Mouse (Mus musculus): ENCODE data around the gene Fam163b.

The Fam163b gene

DNA sequence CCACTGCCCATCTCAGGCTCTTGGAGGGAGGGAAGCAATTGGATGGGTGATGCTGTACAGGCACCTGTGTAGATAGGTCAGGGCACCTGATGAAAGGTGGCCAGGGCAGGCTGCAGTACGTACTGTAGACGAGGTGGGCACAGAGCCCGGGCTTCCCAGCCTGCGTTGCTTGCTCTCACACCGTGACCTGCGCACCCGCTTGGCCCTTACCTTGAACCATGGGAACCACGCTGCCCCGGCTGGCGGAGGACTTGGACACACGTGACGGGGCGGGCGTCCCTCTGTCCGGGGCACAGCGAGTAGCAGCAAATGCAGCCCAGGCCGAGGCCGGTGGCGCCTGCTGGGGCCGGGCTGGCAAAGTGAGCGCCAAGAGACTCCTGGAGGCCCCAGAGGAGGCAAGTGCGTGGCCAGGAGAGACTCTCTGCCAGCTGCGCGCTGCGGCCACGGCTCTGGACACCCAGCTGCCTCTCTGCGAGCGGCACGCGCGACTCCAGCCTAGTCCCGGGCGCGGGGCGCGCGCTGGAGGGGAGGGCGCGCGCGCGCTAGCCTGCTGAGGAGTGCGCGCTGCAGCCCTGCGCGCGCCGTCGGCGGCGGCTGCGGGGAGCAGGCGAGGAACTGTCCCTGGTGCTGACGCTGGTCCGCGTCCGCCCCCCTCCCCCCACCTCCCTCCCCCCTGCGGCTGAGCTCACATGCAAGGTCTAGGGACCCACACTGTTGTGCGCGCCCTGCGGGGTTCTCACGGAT lies at the start of gene Fam163b:
TSS of gene Fam163b (minus strand) at position 542 of the 744 bp plus-strand sequence.
- no peak for DNase-seq (ENCODE audit: extremely low read depth, insufficient read length, low spot score)

DNA sequence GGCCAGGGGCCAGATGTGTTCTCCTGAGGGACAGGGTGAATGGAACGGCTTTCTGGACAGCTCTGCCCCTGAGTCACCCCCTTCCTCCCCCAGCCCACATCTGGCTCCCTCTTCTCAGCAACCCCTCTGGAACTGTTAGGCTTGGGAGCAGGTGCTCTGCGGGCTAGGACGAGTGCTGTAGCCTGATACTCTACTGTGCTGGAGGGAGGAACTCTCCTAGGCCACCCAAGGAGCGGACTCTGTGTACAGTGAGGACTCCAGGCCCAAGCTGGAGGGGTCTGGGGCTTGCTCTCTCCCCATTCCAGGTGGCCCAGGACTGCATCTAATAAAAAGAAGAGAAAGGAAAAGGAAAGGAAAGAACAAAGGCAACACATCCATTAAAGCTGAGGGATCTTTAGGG lies 47.7 kb upstream of the Fam163b start:
- DNase-seq (ENCODE audit: extremely low read depth, insufficient read length, low spot score), result no peak

DNA sequence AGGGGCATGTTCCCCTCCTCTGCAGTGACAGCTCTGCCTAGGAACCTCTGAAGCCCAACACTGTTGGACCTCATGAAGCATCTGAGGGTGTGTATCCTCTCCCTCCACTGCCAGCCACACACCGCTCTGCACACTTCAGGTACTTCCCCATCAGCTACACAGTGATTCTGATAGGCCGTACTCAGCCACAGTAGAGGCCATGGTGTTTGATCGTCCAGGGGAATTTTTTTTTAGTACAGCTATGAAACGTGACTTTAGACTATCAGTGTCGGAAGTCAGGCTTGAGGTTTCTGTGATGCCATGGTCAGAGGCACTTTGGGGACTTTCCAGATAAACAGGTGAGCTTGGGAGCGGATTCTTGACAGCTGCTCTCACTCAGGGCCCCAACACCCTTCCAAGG lies 45.2 kb upstream of the Fam163b start:
- no peak for DNase-seq (ENCODE audit: extremely low read depth, insufficient read length, low spot score)

DNA sequence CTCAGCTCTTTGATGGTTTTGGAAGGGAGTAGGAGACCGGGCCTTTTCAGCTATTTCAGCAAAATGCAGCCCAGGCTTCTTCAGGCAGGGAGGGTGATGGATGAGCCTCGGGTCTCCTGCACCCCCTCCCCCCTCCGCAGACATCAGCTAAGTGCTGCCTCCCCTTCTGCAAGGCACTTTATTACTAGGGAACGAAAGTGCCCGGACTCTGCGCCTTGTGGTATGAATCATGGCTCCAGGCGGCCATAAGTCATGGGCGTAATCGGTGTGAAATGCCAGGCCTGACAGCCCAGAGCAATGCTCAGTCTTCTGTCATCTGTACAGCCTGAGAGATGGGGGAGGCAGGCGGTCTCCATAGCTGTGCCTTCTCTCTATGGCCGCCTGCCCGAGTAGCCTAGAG lies 41.4 kb upstream of the Fam163b start:
- peak; percentile 18 for DNase-seq (ENCODE audit: extremely low read depth, insufficient read length, low spot score)

DNA sequence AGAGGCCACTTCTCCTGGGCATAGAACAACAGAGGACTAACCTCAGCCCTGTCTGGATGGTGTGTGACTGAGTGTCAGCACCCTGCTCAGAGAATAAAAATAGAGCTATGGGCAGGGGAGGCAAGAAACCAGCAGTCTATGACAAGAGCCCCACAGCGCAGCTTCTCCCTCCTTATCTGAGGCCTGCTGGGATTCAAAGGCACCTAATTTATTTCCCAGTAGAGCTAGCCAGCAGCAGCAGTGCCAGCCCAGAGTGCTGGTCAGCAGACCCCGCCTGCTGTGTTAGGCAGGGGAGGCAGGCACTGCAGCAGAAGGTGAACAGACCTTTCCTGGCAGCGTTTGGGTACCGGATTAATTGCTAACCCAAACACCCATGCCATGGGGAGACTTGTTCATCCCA lies 39.6 kb upstream of the Fam163b start:
- no peak for DNase-seq (ENCODE audit: extremely low read depth, insufficient read length, low spot score)

DNA sequence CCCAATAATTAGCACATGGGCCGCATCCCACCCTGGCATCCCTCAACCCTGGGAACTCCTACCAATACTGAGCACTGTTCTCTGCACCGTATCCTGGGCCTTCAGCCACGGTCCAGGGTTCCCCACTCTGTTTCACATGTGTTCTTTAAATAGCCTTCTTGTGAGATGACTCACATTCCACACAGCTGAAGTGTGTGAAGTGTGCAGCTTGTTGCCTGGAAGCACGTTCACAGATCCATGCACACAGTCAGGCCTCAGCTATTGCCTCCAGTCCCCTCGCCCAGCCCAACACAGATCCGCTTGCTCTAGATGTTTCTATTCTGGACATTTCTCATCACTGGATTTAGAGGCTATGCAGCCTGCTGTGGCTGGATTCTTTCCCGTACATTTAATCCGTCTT lies 36.8 kb upstream of the Fam163b start:
- no peak for DNase-seq (ENCODE audit: extremely low read depth, insufficient read length, low spot score)

DNA sequence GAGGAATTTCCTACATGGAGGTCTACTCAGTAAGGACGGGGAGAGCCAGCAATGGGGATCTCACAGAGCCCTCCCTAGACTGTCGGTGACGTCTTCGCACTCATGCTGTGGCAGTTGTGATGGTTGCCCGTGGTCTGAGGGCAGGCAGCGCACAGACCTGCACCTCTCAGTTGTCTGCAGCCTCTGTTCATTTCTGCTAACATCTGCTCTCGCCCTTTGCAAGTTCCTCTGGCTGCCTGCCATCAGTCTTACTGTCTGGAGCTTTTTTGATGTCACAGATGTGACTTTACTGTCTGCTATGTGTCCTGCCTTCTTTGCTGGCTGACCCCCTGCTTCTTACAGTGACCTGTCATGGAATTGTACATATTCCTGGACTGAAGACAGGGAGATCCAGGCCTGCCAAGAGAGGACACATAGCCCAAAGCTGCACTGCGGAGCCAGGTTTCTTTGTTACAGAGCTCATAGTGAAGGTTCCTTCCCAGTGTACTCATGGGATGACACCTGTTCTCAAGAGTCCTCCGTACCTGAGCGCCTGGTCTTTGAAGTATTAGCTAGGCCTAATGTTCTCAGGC lies 33.5 kb upstream of the Fam163b start:
- peak; percentile 32 for DNase-seq (ENCODE audit: extremely low read depth, insufficient read length, low spot score)

DNA sequence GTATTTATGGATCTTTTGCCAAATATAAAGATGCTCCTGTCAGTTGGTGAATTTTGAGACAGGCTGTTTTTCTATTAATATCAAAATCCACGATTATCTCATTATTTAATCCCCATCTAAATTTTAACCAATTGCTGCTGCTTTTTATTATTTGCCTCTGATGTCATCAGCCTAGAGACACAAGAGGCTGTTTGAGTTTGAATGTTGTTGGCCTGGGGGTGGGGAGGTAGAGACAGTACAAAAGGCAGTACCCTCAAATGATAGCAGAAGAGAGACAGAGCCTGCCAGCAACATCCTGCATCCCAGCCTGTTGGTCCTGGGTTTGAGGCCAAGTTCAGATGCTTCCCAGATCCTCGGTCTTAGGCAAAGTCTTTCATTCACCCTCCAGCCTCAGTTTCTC lies 32.0 kb upstream of the Fam163b start:
- DNase-seq (ENCODE audit: extremely low read depth, insufficient read length, low spot score), result no peak

DNA sequence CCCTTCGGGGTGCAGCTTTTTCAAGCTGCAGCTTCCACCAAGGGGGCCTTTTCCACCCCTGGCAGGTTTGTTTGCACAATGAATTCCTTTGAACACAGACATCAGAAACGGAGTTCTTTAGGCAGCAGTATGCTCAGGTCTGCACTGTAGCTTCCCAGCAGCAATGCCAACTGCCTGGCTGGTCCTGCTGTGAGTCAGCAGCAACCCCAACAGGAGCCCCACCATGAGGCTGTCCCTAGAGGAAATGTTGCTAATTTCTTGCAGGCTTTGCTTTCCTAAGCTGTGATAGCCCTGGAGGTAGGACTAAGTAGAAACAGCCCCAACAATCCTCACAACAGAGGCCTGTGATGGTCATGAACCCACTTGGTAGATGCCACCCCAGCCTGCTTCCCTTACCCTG lies 24.7 kb upstream of the Fam163b start:
- peak; percentile 23 for DNase-seq (ENCODE audit: extremely low read depth, insufficient read length, low spot score)

DNA sequence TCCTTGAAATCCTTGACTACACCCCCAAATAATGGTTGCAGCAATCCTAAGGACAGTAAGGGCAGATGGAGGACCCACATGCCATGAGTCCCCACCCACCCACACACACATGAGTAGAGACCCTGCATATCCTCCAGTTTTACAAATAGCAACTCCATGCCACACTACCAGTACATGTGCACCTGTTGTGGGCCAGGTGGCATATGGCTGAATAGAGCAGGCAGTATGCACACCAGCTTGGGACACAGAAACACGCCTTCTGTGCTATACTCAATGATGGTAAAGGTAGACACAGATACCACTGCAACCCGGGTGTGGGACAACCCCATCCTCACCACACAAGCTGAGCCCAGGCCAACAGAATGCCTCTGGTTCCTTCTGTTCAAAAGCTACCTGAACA lies 23.8 kb upstream of the Fam163b start:
- DNase-seq (ENCODE audit: extremely low read depth, insufficient read length, low spot score), result no peak

DNA sequence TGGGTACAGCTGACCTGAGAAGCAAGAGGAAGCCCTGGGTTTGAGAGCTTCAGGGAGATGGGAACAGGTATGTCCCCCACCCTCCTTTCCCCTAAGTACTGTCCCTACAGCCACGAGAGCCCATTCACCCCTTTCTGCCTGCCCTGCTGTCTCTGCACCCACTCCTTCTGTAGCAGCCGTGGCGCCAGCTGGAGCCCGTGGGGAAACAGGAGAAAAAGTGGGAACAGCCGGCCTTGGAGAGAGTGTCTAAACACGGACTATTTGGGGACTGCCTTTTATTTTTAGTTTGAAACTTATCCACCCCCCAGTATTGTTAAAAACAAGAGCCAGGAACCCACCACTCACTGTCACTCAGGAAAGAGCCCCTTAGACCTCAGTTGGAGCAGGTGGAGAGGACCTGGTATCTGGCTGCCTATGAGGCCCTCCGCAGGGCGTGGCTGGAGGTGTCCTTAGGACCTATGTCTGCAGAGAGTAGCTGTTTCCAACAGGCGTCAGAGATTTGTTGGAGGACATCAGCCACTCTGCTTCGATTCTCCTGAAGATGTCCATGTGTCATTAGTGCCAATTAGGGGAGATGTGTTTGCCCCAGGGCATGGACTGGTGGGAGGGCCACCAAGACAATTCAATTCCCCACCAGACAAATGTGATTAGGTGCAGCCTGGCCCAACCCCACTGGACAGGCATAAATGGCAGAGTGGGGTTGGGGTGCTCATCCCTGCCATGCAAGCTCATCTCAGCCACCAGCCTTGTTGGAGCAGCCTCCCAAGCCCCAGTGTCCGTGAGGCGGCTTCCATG lies 22.7 kb upstream of the Fam163b start, which contains the start of gene Dbh:
TSS of gene Dbh (plus strand) at position 438 of the 795 bp plus-strand sequence.
- no peak for DNase-seq (ENCODE audit: extremely low read depth, insufficient read length, low spot score)

DNA sequence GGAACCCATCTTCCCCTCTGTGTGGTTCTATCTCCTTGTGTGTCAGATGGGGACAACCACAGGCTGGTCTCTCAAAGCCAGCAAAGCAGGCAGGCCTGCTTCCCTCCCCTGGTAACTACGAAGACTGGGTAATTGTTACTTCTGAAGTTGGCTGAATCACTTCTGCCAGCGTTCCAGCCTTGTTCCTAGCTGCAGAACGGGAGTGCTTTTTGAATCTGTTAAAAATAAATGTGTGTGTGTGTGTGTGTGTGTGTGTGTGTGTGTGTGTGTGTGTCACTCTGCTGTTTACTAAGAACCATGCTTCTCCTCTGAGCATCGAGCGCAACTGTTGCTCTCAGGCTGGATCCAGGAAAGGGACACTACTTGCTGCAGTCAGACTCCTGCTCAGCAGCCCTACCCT lies 21.6 kb upstream of the Fam163b start:
- DNase-seq (ENCODE audit: extremely low read depth, insufficient read length, low spot score), result no peak

DNA sequence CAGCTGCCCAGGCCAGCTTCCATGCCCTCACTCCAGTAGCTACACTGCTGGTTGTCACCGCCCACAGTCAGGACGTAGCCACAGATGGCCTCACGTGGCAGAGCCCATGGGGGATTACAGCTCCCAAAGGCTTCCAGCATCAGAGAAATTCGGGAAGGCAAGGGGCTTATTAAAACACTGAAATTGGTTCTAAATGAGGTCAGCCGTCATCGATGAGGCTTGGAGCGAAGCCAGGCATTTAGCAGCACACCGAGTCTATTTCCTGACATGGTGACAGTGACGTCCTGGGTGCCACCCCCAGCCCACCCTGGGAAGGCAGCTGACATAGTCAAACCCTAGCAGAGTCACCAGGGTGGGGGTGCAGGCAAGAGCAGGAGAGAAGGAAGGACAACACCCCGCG lies 20.4 kb upstream of the Fam163b start:
- no peak for DNase-seq (ENCODE audit: extremely low read depth, insufficient read length, low spot score)

DNA sequence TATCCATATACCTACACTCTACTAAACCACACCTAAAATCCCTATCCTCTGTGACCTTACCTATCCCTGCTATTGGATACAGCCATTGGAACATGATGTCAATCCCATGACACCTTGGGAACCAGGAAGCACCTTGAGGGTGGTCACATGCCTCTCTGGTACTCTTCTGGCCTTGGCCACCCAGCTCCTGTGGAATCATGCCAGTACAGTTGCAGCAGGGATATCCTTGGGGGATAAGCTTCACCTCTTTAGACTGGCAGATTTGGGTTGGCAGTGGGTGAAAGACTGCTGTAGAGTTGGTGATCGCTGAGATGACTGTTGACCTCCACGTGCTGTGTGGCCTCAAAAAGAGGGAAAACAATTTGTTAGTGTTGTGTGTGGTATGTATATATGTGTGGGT lies 19.2 kb upstream of the Fam163b start:
- DNase-seq (ENCODE audit: extremely low read depth, insufficient read length, low spot score), result no peak

DNA sequence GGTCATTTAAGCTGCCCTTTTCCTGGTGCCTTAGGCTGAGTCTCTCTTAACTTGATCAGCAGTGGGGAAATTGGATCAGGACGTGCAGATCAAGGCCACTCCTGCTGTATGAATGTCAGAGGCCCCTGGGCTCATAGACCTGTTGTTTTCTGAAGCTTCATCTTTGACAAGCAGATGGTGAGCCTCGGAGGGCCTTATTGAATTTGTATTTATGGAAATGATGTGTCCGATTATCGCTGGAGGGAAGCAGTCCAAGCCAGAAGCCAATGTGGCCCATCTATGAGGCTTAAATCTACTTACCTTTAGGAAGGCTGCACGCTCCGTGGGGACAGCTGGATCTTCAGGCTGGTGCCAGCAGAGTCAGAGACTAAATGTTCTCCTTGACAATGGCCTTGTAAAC lies 14.3 kb upstream of the Fam163b start:
- DNase-seq (ENCODE audit: extremely low read depth, insufficient read length, low spot score), result no peak

DNA sequence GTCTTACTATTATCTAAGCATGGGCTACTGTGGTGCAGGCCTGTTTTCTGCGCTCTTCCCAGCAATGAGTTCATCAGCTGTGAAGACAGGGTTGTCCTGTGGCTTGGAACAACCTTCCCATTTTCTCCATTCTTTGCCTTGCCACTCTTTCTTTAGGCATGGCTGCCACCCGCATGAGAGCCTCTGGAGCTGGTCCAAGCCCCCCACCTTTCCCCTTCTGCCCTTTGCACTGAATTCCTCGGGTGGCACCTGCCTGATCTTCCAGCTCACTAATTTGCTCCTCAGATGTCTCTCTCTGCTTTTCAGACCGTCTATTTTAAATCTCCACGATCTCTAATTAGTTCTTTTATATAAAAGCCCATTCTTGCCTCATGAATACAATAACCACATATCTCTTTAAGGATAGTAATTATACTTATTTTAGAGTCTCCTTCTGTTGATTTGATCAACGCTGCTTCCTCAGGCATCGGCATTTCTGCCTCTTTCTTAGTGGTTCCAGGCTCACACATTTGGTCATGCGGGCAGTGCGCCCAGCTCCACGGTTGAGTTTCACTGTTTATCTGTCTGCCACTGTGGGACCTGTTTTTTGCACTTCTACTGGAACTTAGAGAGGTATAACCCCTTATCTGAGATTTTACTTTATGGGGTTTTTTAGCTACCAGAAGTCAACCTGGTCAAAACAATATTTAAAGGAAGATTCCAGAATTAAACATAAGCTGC lies 12.3 kb upstream of the Fam163b start:
- no peak for DNase-seq (ENCODE audit: extremely low read depth, insufficient read length, low spot score)

DNA sequence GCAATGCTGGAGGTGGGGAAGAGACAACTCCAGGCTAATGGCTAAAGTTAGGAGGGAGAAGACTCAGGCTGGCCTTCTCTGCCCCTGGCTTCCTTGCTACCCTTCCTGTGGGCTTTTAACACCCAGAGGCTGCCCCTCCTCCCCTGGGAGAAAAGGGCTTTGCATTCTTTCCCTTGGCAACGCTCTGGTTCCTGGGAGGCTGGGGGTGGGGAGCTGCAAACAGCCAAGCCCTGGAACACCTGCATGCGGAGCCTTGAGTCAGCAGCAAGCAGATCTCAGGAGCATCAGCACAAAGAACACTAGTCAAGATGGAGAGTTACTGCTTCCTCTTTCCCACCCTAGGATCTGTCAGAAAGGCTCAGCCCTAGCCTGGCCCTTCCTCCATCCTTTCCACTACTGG lies 7.2 kb upstream of the Fam163b start:
- no peak for DNase-seq (ENCODE audit: extremely low read depth, insufficient read length, low spot score)

DNA sequence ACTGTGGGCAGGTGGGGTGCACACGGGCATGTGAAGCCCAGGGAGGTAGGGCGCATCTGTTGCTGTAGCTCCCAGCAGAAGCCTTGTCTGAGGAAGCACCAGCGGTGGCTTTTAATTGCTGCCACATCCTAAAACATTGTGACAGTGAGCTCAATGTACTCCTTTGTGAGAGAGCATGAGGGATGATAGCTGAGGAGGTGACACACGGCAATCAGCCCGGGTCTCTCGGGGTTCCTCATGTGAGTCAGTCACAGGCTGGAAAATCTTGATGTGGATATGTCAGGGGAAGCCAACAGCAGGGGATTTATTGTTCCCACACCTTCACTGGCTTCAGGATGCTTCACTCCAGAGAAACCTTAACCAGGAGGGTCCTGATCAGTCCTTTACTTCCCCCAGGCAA lies 4.5 kb upstream of the Fam163b start:
- DNase-seq (ENCODE audit: extremely low read depth, insufficient read length, low spot score), result no peak

DNA sequence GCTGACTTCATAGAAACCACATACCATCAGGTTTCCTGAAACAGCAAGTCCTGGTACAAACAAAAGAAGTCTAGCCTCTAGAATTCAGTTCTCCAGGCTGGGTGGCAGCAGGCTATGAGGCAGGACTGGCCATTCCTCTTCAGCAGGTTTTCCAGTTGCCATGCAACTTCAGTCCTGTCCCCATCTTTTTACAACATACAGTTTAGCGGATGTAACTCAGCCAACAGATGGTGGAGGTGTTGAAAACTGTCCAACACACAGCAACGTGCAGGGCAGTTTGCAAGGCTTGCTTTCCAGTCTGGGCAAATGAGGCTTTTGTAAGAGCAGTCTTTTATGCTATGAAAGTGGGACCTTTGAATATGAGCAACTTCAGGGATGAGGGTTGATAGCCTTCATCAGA lies 2.7 kb upstream of the Fam163b start:
- DNase-seq (ENCODE audit: extremely low read depth, insufficient read length, low spot score), result no peak

DNA sequence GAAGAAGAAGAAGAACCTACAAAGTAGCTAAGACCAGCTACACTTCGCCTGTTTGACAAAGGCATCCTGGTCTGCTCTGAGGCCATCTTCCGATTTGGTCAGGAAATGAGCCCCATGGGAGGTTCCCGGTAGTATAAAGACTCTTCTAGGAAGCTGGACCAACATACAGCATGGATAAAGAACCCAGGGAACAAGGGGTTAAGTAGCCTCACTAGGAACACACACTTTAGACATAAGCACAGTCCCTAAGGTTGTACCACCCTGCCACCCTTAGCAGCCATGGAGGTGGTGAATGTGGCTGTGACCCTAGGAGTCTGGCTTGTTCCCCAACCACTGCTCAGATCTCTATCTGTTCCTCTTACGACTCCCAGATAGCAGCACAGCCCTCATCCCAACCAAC lies 3.9 kb downstream of the Fam163b start:
- no peak for DNase-seq (ENCODE audit: extremely low read depth, insufficient read length, low spot score)

DNA sequence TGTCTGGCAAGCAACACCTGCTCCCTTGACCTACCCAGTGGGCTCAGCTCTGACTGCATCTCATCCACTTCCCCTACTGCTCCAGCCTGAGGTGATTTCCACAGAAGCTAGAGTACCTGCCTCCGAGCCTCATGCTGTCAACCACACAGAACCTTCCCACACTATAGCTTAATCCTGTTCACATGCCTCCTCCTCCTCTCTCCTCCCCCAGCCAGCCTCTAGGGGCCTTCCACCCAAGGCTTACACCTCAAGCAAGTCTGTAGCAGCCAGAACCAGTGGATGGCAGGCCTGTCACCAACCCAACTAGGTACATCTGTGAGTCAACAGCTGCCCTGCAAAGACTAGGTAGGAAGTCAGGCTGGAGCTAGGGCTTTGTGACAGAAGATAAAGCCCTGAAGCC lies 5.5 kb downstream of the Fam163b start:
- no peak for DNase-seq (ENCODE audit: extremely low read depth, insufficient read length, low spot score)
